Comparison of ENCODE assay signal across 8 mouse cellular contexts in the genomic region with DNA sequence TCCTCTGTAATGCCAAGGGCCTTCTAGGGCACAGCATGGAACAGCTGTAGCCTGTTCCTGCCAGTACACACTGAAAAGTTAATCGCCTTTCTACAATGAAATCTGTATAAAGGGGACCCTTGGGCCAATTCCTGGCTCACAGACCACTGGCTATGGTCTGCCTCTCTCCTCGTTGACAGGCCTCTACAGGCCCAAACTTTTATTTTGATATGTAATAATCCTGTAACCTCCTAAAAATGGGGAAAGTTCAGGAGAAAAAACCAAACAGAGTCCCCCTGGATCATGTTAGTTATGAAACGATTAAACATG. TPM values are rescaled to one million over a fixed set of nuclear protein-coding genes. Genes with fewer than 3 reads are reported as not detected.
DNase-seq lines count a peak whose midpoint lies in the region; ATAC-seq and TF ChIP-seq lines count a peak whose summit lies in the region.

No protein-coding gene starts in this region.

- 42% methylated on average over 3 of the region's 3 CpGs for WGBS in heart, embryonic 14.5 days
- WGBS in heart, postnatal 0 days = 38% methylated on average over 3 of the region's 3 CpGs
- WGBS in liver, postnatal 0 days (ENCODE audit: insufficient replicate concordance) = 38% methylated on average over 3 of the region's 3 CpGs

- H3K36me3 ChIP-seq in heart, embryonic 14.5 days (ENCODE audit: control insufficient read depth, insufficient read depth, low read length) = no peaks in the 10 kb centered on the region
- H3K36me3 ChIP-seq in MEL (ENCODE audit: control insufficient read depth in 1 of 2, insufficient read depth in 2 of 2, low read length in 2 of 2) = peaks cover 0 to 24% of the 10 kb centered on the region in 2 experiments; a peak in 2 of 4 replicates
- H3K36me3 ChIP-seq in heart, postnatal 0 days (replicated peaks; ENCODE audit: control insufficient read depth, insufficient read depth, low read length) = no peaks in the 10 kb centered on the region
- H3K36me3 ChIP-seq in liver, postnatal 0 days (replicated peaks; ENCODE audit: insufficient read depth, low read length) = no peaks in the 10 kb centered on the region

- peaks cover 23 to 46% of the 10 kb centered on the region in 2 experiments for H3K4me1 ChIP-seq in heart, embryonic 14.5 days (ENCODE audit: control insufficient read depth in 2 of 2, insufficient read depth in 2 of 2, low read length in 2 of 2)
- H3K4me1 ChIP-seq in MEL (ENCODE audit: control insufficient read depth in 1 of 2, insufficient read depth in 2 of 2, low read length in 2 of 2) = peaks cover 9 to 28% of the 10 kb centered on the region in 2 experiments
- peaks cover 37% of the 10 kb centered on the region for H3K4me1 ChIP-seq in heart, postnatal 0 days (ENCODE audit: control insufficient read depth, insufficient read depth)
- peaks cover 30% of the 10 kb centered on the region for H3K4me1 ChIP-seq in liver, postnatal 0 days (ENCODE audit: insufficient read depth)

- TF ChIP-seq CTCF in MEL (IDR thresholded peaks at IDR 0.05 in 2 of 3, conservative IDR thresholded peaks at IDR 0.05 in 1 of 3; ENCODE audit: control insufficient read depth in 1 of 3, insufficient read depth in 1 of 3, low read depth in 2 of 3, low read length in 3 of 3, poor library complexity in 1 of 3, severe bottlenecking in 1 of 3) = no peak
- no peak for TF ChIP-seq CTCF in heart, postnatal 0 days (IDR thresholded peaks at IDR 0.05; ENCODE audit: low read depth)
- no peak for TF ChIP-seq CTCF in liver, postnatal 0 days (IDR thresholded peaks at IDR 0.05; ENCODE audit: low read depth)

- no peaks in the 10 kb centered on the region for H3K27me3 ChIP-seq in heart, embryonic 14.5 days (ENCODE audit: control insufficient read depth, insufficient read depth, low read length)
- H3K27me3 ChIP-seq in MEL (ENCODE audit: control insufficient read depth in 1 of 2, insufficient read depth in 2 of 2, low read length in 2 of 2) = no peaks in the 10 kb centered on the region
- no peaks in the 10 kb centered on the region for H3K27me3 ChIP-seq in heart, postnatal 0 days (ENCODE audit: control insufficient read depth, insufficient read depth, low read length)
- no peaks in the 10 kb centered on the region for H3K27me3 ChIP-seq in liver, postnatal 0 days (ENCODE audit: insufficient read depth, low read length)

- peaks cover 34% of the 10 kb centered on the region for H3K79me2 ChIP-seq in MEL (ENCODE audit: control insufficient read depth, insufficient read depth, low read length, poor library complexity)

- ATAC-seq in heart, embryonic 14.5 days (ENCODE audit: insufficient number of reproducible peaks, insufficient read depth, low FRiP score, low read depth) = no peak
- no peak for ATAC-seq in heart, postnatal 0 days (ENCODE audit: insufficient read depth, low read depth)
- no peak for ATAC-seq in liver, postnatal 0 days
- no peak for ATAC-seq in erythroid progenitor cell, adult 5-6 weeks (replicated peaks; ENCODE audit: low FRiP score, poor library complexity, severe bottlenecking)

- DNase-seq in heart, postnatal 25 days (ENCODE audit: low spot score) = no peak
- DNase-seq in MEL (ENCODE audit: low read depth, low spot score) = no peak
- no peak for DNase-seq in heart, postnatal 0 days (ENCODE audit: low spot score)
- DNase-seq in liver, postnatal 0 days = no peak
- DNase-seq in adrenal gland, postnatal 10 days = no peak
- DNase-seq in layer of hippocampus, adult 18-20 months (ENCODE audit: low spot score in 2 of 2) = no peak

- TF ChIP-seq POLR2A in MEL (IDR thresholded peaks at IDR 0.05; ENCODE audit: control insufficient read depth in 1 of 2, insufficient read depth in 1 of 2, low read depth in 1 of 2, low read length in 2 of 2, poor library complexity in 1 of 2) = no peak

- intact Hi-C loops in heart, postnatal 25 days (cut with DNase I) = no loop called here

- H3K4me2 ChIP-seq in heart, embryonic 14.5 days (ENCODE audit: low read length) = peak overlapping the region; percentile 78
- H3K4me2 ChIP-seq in heart, postnatal 0 days (ENCODE audit: low read depth, low read length) = peak overlapping the region; percentile 81
- H3K4me2 ChIP-seq in liver, postnatal 0 days (ENCODE audit: low read depth, low read length) = peak overlapping the region; percentile 79

- H3K9me3 ChIP-seq in heart, embryonic 14.5 days (ENCODE audit: control insufficient read depth, low read length) = no peaks in the 10 kb centered on the region
- H3K9me3 ChIP-seq in MEL (replicated peaks; ENCODE audit: insufficient read depth, low read length) = no peaks in the 10 kb centered on the region
- H3K9me3 ChIP-seq in heart, postnatal 0 days (replicated peaks; ENCODE audit: control insufficient read depth, low read length) = no peaks in the 10 kb centered on the region
- no peaks in the 10 kb centered on the region for H3K9me3 ChIP-seq in liver, postnatal 0 days (ENCODE audit: low read length)

- H3K9ac ChIP-seq in heart, embryonic 14.5 days (ENCODE audit: low read length) = peak overlapping the region; percentile 95
- peak overlapping the region; percentile 77 for H3K9ac ChIP-seq in MEL (ENCODE audit: control insufficient read depth, low read depth, low read length, poor library complexity, severe bottlenecking)
- peak overlapping the region; percentile 81 for H3K9ac ChIP-seq in heart, postnatal 0 days (replicated peaks; ENCODE audit: low read depth, low read length)
- peak overlapping the region; percentile 96 for H3K9ac ChIP-seq in liver, postnatal 0 days (replicated peaks)

- H3K27ac ChIP-seq in heart, embryonic 14.5 days (replicated peaks in 1 of 2; ENCODE audit: control insufficient read depth in 1 of 2, insufficient read depth in 1 of 2, low read depth in 2 of 2, low read length in 2 of 2) = peak overlapping the region; percentile 89 to 96
- H3K27ac ChIP-seq in MEL (ENCODE audit: control insufficient read depth, low read depth, low read length) = peak overlapping the region; percentile 70
- peak overlapping the region; percentile 94 for H3K27ac ChIP-seq in heart, postnatal 0 days (ENCODE audit: low read depth)
- peak overlapping the region; percentile 98 for H3K27ac ChIP-seq in liver, postnatal 0 days (ENCODE audit: low read depth)

- TF ChIP-seq RAD21 in MEL (IDR thresholded peaks at IDR 0.05; ENCODE audit: low read depth, low read length) = no peak

- TF ChIP-seq EP300 in MEL (IDR thresholded peaks at IDR 0.05; ENCODE audit: low read depth in 1 of 2, low read length in 2 of 2) = no peak
- no peak for TF ChIP-seq EP300 in heart, postnatal 0 days (IDR thresholded peaks at IDR 0.05; ENCODE audit: low read depth)
- no peak for TF ChIP-seq EP300 in liver, postnatal 0 days (IDR thresholded peaks at IDR 0.05; ENCODE audit: low read depth)

- H3K4me3 ChIP-seq in heart, embryonic 14.5 days (ENCODE audit: control insufficient read depth in 1 of 2, insufficient read depth in 1 of 2, low read depth in 1 of 2, low read length in 2 of 2) = peak overlapping the region; percentile 81 to 84; a peak in 3 of 4 replicates
- peak overlapping the region; percentile 68 to 79 for H3K4me3 ChIP-seq in MEL (ENCODE audit: control insufficient read depth in 1 of 2, insufficient read depth in 1 of 2, low read depth in 2 of 2, low read length in 2 of 2)
- peak overlapping the region; percentile 65 for H3K4me3 ChIP-seq in heart, postnatal 0 days (ENCODE audit: low read depth, low read length)
- H3K4me3 ChIP-seq in liver, postnatal 0 days (ENCODE audit: low read depth, low read length) = peak overlapping the region; percentile 74

RNA-seq across cellular contexts. Expression of a gene that starts 6.4 kb away (rescaled TPM):
- 14.7 and 15.0 TPM in 2 replicates for polyA plus RNA-seq in heart, embryonic 14.5 days (2014; fragmentation: Nextera tagmentation; extraction: Ambion mirVana)
- total RNA-seq in heart, postnatal 25 days (2021) = 10 to 100 TPM in 1 of 2 experiments, 1 to 10 TPM in 1; 9.8 to 11.6 TPM
- total RNA-seq in MEL (2012; rRNA removed) = 1.4 and 2.2 TPM in 2 replicates
- polyA plus RNA-seq in MEL (2012; ENCODE audit: insufficient read depth in 1 of 2, insufficient read length in 2 of 2, low read depth in 1 of 2, low replicate concordance in 2 of 2, missing spikeins in 1 of 2) = 10 to 100 TPM in 1 of 2 experiments, not detected in 1; 20.3 TPM
- total RNA-seq in heart, postnatal 0 days (2014; rRNA removed; ENCODE audit: low replicate concordance) = 6.2 and 6.8 TPM in 2 replicates
- polyA plus RNA-seq in heart, postnatal 0 days (2015; fragmentation: Nextera tagmentation; extraction: Ambion mirVana) = 8.9 and 9.0 TPM in 2 replicates
- polyA plus RNA-seq in liver, postnatal 0 days (2015; fragmentation: Nextera tagmentation; extraction: Ambion mirVana) = 6.8 and 7.1 TPM in 2 replicates
- 10 to 100 TPM; 14.3 to 16.3 TPM for total RNA-seq in adrenal gland, postnatal 10 days (2021)
- 10 to 100 TPM; 13.0 to 13.4 TPM for total RNA-seq in layer of hippocampus, adult 18-20 months (2021)
- 52.4 and 62.0 TPM in 2 replicates for total RNA-seq in erythroid progenitor cell, adult 5-6 weeks (2015; ENCODE audit: low replicate concordance)
- 13.1 and 27.8 TPM in 2 replicates for total RNA-seq in erythroid progenitor cell, adult 5-6 weeks (2017; ENCODE audit: low replicate concordance)

RNA-seq across cellular contexts. Expression of a gene that starts 32.5 kb away (rescaled TPM):
- polyA plus RNA-seq in heart, embryonic 14.5 days (2014; fragmentation: Nextera tagmentation; extraction: Ambion mirVana) = 32.3 and 47.6 TPM in 2 replicates
- 10 to 100 TPM; 11.3 to 12.9 TPM for total RNA-seq in heart, postnatal 25 days (2021)
- 41.7 and 55.7 TPM in 2 replicates for total RNA-seq in MEL (2012; rRNA removed)
- 10 to 100 TPM in 1 of 2 experiments, not detected in 1; 38.8 TPM for polyA plus RNA-seq in MEL (2012; ENCODE audit: insufficient read depth in 1 of 2, insufficient read length in 2 of 2, low read depth in 1 of 2, low replicate concordance in 2 of 2, missing spikeins in 1 of 2)
- total RNA-seq in heart, postnatal 0 days (2014; rRNA removed; ENCODE audit: low replicate concordance) = 20.9 and 27.3 TPM in 2 replicates
- 25.0 and 28.1 TPM in 2 replicates for polyA plus RNA-seq in heart, postnatal 0 days (2015; fragmentation: Nextera tagmentation; extraction: Ambion mirVana)
- polyA plus RNA-seq in liver, postnatal 0 days (2015; fragmentation: Nextera tagmentation; extraction: Ambion mirVana) = 271 and 273 TPM in 2 replicates
- total RNA-seq in adrenal gland, postnatal 10 days (2021) = 10 to 100 TPM; 29.1 to 32.5 TPM
- 10 to 100 TPM; 34.2 to 35.0 TPM for total RNA-seq in layer of hippocampus, adult 18-20 months (2021)
- total RNA-seq in erythroid progenitor cell, adult 5-6 weeks (2015; ENCODE audit: low replicate concordance) = 57.0 and 70.6 TPM in 2 replicates
- 74.7 and 92.1 TPM in 2 replicates for total RNA-seq in erythroid progenitor cell, adult 5-6 weeks (2017; ENCODE audit: low replicate concordance)

RNA-seq across cellular contexts. Expression of a gene that starts 36.9 kb away (rescaled TPM):
- 0.11 TPM in 1 of 2 replicates, not detected in the other for polyA plus RNA-seq in heart, embryonic 14.5 days (2014; fragmentation: Nextera tagmentation; extraction: Ambion mirVana)
- total RNA-seq in heart, postnatal 25 days (2021) = under 1 TPM; 0.11 to 0.29 TPM
- 0.03 TPM in 1 of 2 replicates, not detected in the other for total RNA-seq in MEL (2012; rRNA removed)
- polyA plus RNA-seq in MEL (2012; ENCODE audit: insufficient read depth in 1 of 2, insufficient read length in 2 of 2, low read depth in 1 of 2, low replicate concordance in 2 of 2, missing spikeins in 1 of 2) = under 1 TPM in 1 of 2 experiments, not detected in 1; 0.04 TPM
- total RNA-seq in heart, postnatal 0 days (2014; rRNA removed; ENCODE audit: low replicate concordance) = 0.04 and 0.19 TPM in 2 replicates
- polyA plus RNA-seq in heart, postnatal 0 days (2015; fragmentation: Nextera tagmentation; extraction: Ambion mirVana) = 0.08 TPM in 1 of 2 replicates, not detected in the other
- 0.06 and 0.07 TPM in 2 replicates for polyA plus RNA-seq in liver, postnatal 0 days (2015; fragmentation: Nextera tagmentation; extraction: Ambion mirVana)
- total RNA-seq in adrenal gland, postnatal 10 days (2021) = under 1 TPM; 0.18 to 0.30 TPM
- total RNA-seq in layer of hippocampus, adult 18-20 months (2021) = 1 to 10 TPM in 1 of 2 experiments, under 1 TPM in 1; 0.79 to 1.1 TPM
- total RNA-seq in erythroid progenitor cell, adult 5-6 weeks (2015; ENCODE audit: low replicate concordance) = not detected in 2 replicates
- not detected in 2 replicates for total RNA-seq in erythroid progenitor cell, adult 5-6 weeks (2017; ENCODE audit: low replicate concordance)

RNA-seq across cellular contexts. Expression of a gene that starts 48.4 kb away (rescaled TPM):
- 0.53 and 0.54 TPM in 2 replicates for polyA plus RNA-seq in heart, embryonic 14.5 days (2014; fragmentation: Nextera tagmentation; extraction: Ambion mirVana)
- 1 to 10 TPM; 1.7 to 2.3 TPM for total RNA-seq in heart, postnatal 25 days (2021)
- total RNA-seq in MEL (2012; rRNA removed) = 0.08 TPM in 1 of 2 replicates, not detected in the other
- under 1 TPM in 1 of 2 experiments, not detected in 1; 0.19 TPM for polyA plus RNA-seq in MEL (2012; ENCODE audit: insufficient read depth in 1 of 2, insufficient read length in 2 of 2, low read depth in 1 of 2, low replicate concordance in 2 of 2, missing spikeins in 1 of 2)
- total RNA-seq in heart, postnatal 0 days (2014; rRNA removed; ENCODE audit: low replicate concordance) = 0.39 TPM in 1 of 2 replicates, not detected in the other
- polyA plus RNA-seq in heart, postnatal 0 days (2015; fragmentation: Nextera tagmentation; extraction: Ambion mirVana) = 1.2 and 1.3 TPM in 2 replicates
- 10.1 and 13.9 TPM in 2 replicates for polyA plus RNA-seq in liver, postnatal 0 days (2015; fragmentation: Nextera tagmentation; extraction: Ambion mirVana)
- total RNA-seq in adrenal gland, postnatal 10 days (2021) = under 1 TPM; 0.24 to 0.66 TPM
- not detected for total RNA-seq in layer of hippocampus, adult 18-20 months (2021)
- not detected in 2 replicates for total RNA-seq in erythroid progenitor cell, adult 5-6 weeks (2015; ENCODE audit: low replicate concordance)
- total RNA-seq in erythroid progenitor cell, adult 5-6 weeks (2017; ENCODE audit: low replicate concordance) = 0.26 TPM in 1 of 2 replicates, not detected in the other

RNA-seq across cellular contexts. Expression of a gene that starts 53.4 kb away (rescaled TPM):
- 12.9 and 14.4 TPM in 2 replicates for polyA plus RNA-seq in heart, embryonic 14.5 days (2014; fragmentation: Nextera tagmentation; extraction: Ambion mirVana)
- total RNA-seq in heart, postnatal 25 days (2021) = 10 to 100 TPM; 11.9 to 13.2 TPM
- 19.8 and 26.7 TPM in 2 replicates for total RNA-seq in MEL (2012; rRNA removed)
- polyA plus RNA-seq in MEL (2012; ENCODE audit: insufficient read depth in 1 of 2, insufficient read length in 2 of 2, low read depth in 1 of 2, low replicate concordance in 2 of 2, missing spikeins in 1 of 2) = 10 to 100 TPM in 1 of 2 experiments, not detected in 1; 14.8 TPM
- 29.3 and 31.7 TPM in 2 replicates for total RNA-seq in heart, postnatal 0 days (2014; rRNA removed; ENCODE audit: low replicate concordance)
- polyA plus RNA-seq in heart, postnatal 0 days (2015; fragmentation: Nextera tagmentation; extraction: Ambion mirVana) = 16.6 and 19.0 TPM in 2 replicates
- 20.6 and 21.2 TPM in 2 replicates for polyA plus RNA-seq in liver, postnatal 0 days (2015; fragmentation: Nextera tagmentation; extraction: Ambion mirVana)
- 10 to 100 TPM; 22.5 to 25.9 TPM for total RNA-seq in adrenal gland, postnatal 10 days (2021)
- total RNA-seq in layer of hippocampus, adult 18-20 months (2021) = 1 to 10 TPM; 4.0 to 4.9 TPM
- total RNA-seq in erythroid progenitor cell, adult 5-6 weeks (2015; ENCODE audit: low replicate concordance) = not detected in 2 replicates
- total RNA-seq in erythroid progenitor cell, adult 5-6 weeks (2017; ENCODE audit: low replicate concordance) = not detected in 2 replicates
